Mouse (Mus musculus) small intestine, adult 2 months (tissue): ENCODE measurements around the gene Zfp385b. TPM values are rescaled to one million over a fixed set of nuclear protein-coding genes. Genes with fewer than 3 reads are reported as not detected.

Experiments used
- H3K27ac ChIP-seq: fragments of 200-500 bp; 2 replicates; pipeline ENCODE4 v1.5.1; 2012; ENCODE audit warnings: low read depth, low read length, control low read depth, inconsistent platforms; ENCODE audit not compliant: insufficient read depth
- H3K27me3 ChIP-seq: fragments of 200-500 bp; 2 replicates; pipeline ENCODE4 v1.6.1; 2012; ENCODE audit warnings: mild to moderate bottlenecking, moderate library complexity, low read length, inconsistent platforms; ENCODE audit not compliant: control insufficient read depth, insufficient read depth
- H3K36me3 ChIP-seq: fragments of 200-500 bp; 2 replicates; pipeline ENCODE4 v1.6.1; 2012; ENCODE audit warnings: mild to moderate bottlenecking, low read length, control low read depth, inconsistent platforms; ENCODE audit not compliant: control insufficient read depth, insufficient read depth
- H3K4me1 ChIP-seq: fragments of 200-500 bp; 2 replicates; pipeline ENCODE4 v1.6.1; 2012; ENCODE audit warnings: low read length, inconsistent platforms, mixed read lengths; ENCODE audit not compliant: control insufficient read depth, insufficient read depth, insufficient read length
- H3K4me3 ChIP-seq: fragments of 200-500 bp; 2 replicates; pipeline ENCODE4 v1.5.1; 2012; ENCODE audit warnings: low read depth, mild to moderate bottlenecking, control low read depth, inconsistent platforms, low read length, moderate library complexity
- CTCF ChIP-seq: fragments of 200-500 bp; IDR thresholded peaks from 2 replicates; pipeline ENCODE4 v1.5.1; 2012; ENCODE audit warnings: low read depth, mild to moderate bottlenecking, control low read depth, inconsistent platforms, low read length, moderate library complexity, mixed read lengths; ENCODE audit not compliant: insufficient replicate concordance, insufficient read length; ENCODE audit errors: extremely low read depth
- POLR2A ChIP-seq: fragments of 200-500 bp; IDR thresholded peaks from 2 replicates; pipeline ENCODE4 v1.6.1; 2012; ENCODE audit warnings: low read depth, mild to moderate bottlenecking, control low read depth, inconsistent platforms, low read length, moderate library complexity
- whole genome bisulfite sequencing: fragments of 180-500 bp; shearing (Covaris S2); methylation state at CpG from one replicate; pipeline ENCODE4 v1.1.7; 2018; 5-methylcytosine and 5-hydroxymethylcytosine counted together
- polyA plus RNA-seq: library from polyadenylated mRNA; depleted of rRNA; stranded (reverse); fragments of >200 nt; gene quantifications from 2 replicates; pipeline ENCODE4 v1.2.3, GENCODE M21; 2012

Gene Zfp385b
- polyA plus RNA-seq, 1 experiment, result 3.4 TPM

DNA sequence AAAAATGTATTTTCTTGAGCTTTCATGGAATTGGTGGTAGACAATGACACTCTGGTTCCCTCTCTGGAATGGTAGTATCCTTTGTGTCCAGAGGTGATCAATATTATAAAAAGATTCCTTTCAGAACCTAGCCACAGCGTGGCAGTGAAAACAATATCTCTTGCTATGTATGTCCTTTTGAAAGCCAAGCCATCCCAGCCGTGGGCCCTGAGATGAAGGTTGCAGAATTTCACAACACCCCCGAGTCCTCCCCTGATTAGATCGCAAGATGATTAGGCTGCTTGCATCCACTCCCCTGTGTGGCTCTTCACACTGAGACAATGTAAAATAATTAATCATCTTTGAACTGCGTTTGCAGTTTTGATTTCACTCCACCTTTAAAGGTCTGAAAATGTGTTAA lies 3.6 kb upstream of the Zfp385b start:
- 74% methylated on average over 5 of the region's 5 CpGs for WGBS
- Histone ChIP-seq H3K4me3 (no peak overlapping the region), H3K36me3 (no peaks in the 10 kb centered on the region), H3K27me3 (no peaks in the 10 kb centered on the region), H3K4me1 (no peaks in the 10 kb centered on the region), H3K27ac (no peak overlapping the region)
- TF ChIP-seq CTCF (no peak), POLR2A (no peak)

DNA sequence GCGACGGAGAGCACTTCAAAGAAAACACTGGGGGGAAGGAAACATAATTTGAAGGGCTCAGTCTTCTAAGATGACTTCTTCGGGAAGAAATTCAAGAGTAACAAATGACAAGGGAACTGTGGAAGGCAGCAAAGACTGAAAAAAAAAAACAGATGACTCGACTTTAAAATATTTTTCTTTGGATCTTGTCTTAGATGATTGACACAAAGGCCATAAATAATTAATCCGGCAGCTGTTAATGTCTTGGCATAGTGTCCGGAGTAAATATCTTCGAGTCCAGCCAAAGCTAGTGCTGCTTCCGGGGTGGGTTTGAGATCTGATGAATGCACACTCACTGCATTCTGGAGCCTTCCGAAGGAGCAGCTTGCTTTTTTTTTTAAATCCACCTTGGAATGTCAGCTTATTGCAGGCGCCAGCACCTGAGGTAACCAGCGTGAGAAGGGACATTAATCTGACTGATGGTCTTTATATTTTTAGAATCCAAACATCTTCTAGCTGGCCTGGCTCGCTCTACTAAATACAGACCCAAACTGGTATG lies 2.0 kb downstream of the Zfp385b start:
- Histone ChIP-seq H3K36me3 (no peaks in the 10 kb centered on the region), H3K27me3 (peaks cover 10% of the 10 kb centered on the region), H3K27ac (no peak overlapping the region), H3K4me1 (peaks cover 2% of the 10 kb centered on the region; the same call in 1 of the 2 replicates), H3K4me3 (no peak overlapping the region)
- TF ChIP-seq POLR2A, result no peak
- no peak for TF ChIP-seq CTCF
- WGBS, result 17% methylated on average over 12 of the region's 12 CpGs

DNA sequence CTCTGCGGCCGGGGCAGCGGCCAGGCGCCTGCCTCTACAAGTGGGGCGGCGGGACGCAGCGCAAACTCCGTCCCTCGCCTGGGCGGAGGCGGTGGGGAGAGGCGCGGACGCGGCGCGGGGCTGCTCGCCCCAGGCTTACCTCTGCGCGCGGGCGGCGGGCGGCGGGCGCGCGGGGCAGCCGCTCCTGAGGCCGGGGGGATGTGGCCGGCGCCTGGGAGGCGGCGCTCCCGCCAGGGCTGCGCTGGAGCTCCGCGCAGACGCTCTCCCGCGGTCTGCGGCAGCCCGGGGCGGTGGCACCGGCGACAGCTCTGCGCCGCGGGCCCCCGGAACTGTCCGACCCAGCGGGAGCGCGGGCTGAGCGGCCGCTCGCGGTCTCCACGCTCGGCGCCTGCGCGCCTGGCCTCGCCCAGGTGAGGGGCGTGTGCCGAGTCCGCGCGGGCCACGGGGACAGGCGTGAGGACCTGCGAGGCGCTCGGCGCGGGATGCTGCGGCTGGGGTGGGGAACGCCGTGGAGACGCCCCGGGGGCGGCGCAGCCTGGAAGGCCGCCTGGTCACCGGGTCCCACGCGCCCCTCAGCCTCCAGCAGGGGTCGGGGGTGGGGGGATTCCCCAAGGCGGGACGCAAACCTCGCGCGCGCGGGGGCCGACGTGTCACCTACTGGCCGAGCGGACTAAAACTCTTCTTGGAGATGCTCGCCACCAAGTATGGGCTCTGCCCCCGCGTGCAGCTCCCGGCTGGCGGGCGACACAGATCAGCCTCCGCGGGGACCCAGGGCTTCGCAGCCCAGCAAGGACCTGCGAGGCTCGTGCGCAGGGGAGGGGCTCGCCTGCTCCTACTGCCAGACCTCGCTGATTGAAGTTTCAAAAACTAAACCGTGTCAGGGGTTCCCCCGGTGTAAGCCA lies 2.8 kb downstream of the Zfp385b start:
- no peaks in the 10 kb centered on the region for H3K36me3 ChIP-seq
- H3K27ac ChIP-seq, result no peak overlapping the region
- peaks cover 2% of the 10 kb centered on the region; the same call in 1 of the 2 replicates for H3K4me1 ChIP-seq
- TF ChIP-seq POLR2A, result no peak
- TF ChIP-seq CTCF, result no peak
- H3K27me3 ChIP-seq, result peaks cover 10% of the 10 kb centered on the region
- peak overlapping the region; percentile 44 for H3K4me3 ChIP-seq
- WGBS, result 2% methylated on average over 116 of the region's 116 CpGs

DNA sequence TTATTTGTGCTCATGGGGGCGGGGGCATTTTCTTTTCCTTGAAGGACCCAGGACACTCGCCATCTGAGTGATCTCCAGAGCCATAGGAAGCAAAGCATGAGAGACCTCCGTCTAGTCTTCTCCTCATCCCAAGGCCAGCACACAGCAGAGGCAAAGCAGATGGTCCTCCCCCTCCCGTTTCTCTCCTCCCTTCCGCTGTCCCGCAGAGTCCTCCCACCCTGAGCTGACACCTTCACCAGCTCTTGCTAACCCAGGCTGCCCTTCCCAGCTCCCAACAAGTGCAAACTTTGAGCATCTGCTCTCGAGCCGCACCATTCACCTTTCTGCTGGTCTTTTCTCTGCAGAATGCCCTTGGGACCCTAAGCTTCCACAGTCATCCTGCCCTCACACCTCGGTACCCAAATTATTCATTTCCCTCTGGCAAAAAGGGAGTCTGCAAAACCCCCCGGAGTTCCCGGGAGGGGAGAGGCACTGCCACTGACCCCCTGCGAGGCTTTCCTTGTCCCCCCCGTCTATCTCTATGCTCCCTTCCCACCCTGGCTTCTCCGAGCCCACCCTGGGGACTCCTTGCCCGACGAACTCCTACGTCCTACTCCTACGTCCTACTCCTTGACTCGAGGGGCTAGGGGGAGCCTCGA lies 3.5 kb downstream of the Zfp385b start:
- Histone ChIP-seq H3K4me3 (peak overlapping the region; percentile 44; the same call in 1 of the 2 replicates), H3K4me1 (peaks cover 2% of the 10 kb centered on the region; the same call in 1 of the 2 replicates), H3K27me3 (peaks cover 10% of the 10 kb centered on the region), H3K27ac (no peak overlapping the region), H3K36me3 (no peaks in the 10 kb centered on the region)
- 5% methylated on average over 20 of the region's 20 CpGs for WGBS
- TF ChIP-seq POLR2A (no peak), CTCF (no peak)

DNA sequence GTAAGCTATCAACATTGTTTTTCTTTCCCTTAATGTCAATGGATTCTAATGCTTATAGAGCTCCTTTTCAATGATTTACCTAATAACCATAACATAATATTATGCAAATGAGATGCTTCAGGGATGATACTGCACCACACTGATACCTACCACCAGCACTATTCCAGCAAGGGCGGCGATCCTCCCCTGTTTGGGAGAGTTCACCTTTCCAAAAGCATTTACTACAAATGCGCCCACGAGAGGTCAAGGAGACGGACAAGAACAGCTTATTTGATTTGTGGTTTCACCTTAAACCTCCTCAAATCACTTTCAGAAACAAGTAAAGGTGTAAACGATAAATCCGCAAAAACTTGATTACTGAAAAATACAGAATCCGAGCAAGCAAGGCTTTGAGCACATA lies 4.5 kb downstream of the Zfp385b start:
- Histone ChIP-seq H3K4me3 (no peak overlapping the region), H3K36me3 (no peaks in the 10 kb centered on the region), H3K27ac (no peak overlapping the region), H3K27me3 (peaks cover 10% of the 10 kb centered on the region), H3K4me1 (peaks cover 2% of the 10 kb centered on the region; the same call in 1 of the 2 replicates)
- WGBS, result 80% methylated on average over 8 of the region's 8 CpGs
- TF ChIP-seq CTCF (no peak), POLR2A (no peak)

DNA sequence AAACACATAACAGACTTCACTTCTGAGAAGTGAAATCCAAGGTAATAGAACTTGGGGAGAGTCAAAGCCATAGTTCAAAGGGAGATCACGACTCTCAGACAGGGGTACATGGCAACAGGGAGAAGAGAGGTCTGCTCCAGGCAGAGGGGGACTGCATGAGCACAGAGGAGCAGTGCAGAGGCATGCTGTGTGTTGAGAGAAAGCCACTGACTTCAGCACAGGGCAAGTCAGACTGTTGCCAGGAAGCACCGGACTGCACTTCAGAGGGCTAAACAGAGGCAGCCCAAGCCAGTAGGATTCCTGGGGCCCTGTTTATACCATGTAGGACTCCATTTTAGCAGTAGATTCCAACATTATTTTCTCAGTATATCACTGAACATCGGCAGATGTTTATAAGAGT lies 6.4 kb downstream of the Zfp385b start:
- Histone ChIP-seq H3K36me3 (no peaks in the 10 kb centered on the region), H3K4me3 (no peak overlapping the region), H3K4me1 (peaks cover 2% of the 10 kb centered on the region; the same call in 1 of the 2 replicates), H3K27me3 (peaks cover 10% of the 10 kb centered on the region), H3K27ac (no peak overlapping the region)
- no peak for TF ChIP-seq CTCF
- TF ChIP-seq POLR2A, result no peak
- 70% methylated on average over 3 of the region's 3 CpGs for WGBS

DNA sequence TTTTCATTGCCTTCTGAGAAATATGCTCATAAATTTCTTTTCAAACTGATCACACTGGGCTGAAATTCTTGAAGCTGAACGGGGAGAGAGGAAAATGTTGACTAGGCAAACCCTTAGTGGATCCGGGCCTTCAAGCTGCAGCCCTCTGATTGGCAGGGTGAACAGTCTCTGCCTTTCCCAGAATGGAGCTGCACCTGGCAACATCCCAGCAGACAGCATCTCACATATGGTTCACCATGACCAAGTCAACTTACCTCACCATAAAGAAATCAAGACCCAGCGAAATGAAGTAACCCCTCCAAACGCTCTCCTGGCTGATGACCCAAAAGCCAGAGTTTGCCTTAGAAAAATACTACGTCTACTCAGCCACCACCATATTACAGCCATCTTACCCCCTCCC lies 8.7 kb downstream of the Zfp385b start:
- Histone ChIP-seq H3K4me1 (no peaks in the 10 kb centered on the region), H3K4me3 (no peak overlapping the region), H3K27me3 (no peaks in the 10 kb centered on the region), H3K36me3 (no peaks in the 10 kb centered on the region), H3K27ac (no peak overlapping the region)
- 91% methylated on average over 5 of the region's 5 CpGs for WGBS
- TF ChIP-seq CTCF, result no peak
- TF ChIP-seq POLR2A, result no peak
